Mouse (Mus musculus): Measurements from ENCODE around the gene Gm5244.
A peak's percentile ranks its signal among the peaks of the same experiment; 100 is the strongest.

The Gm5244 gene

DNA sequence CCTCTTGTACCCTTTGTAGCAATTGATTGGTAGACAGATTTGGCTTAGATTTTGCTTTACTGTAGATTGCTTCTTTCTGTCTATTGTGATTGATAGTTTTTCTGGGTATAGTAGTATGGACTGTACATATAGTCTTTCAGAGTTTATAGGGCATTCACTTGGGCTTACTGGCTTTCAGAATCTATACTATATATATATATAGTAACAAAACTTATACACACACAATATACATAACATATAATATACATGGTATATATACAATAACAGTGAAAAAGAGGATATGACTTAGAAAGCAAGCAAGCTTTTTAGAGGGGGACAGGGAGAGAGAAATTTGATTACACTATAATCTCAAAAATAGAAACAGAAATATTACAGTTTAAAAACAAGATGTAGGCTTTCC is at the start of gene Gm5244:
Gm5244 (plus strand) TSS at position 301 of the 400 bp plus-strand sequence.
- no peak for DNase-seq (ENCODE audit: low spot score in 2 of 2)

GRCm38 (mm10) chr19:12797071-12797470 is 49.4 kb upstream of the Gm5244 start:
- peak in 1 of 2 experiments; percentile 26 for DNase-seq (ENCODE audit: low spot score in 2 of 2)

DNA sequence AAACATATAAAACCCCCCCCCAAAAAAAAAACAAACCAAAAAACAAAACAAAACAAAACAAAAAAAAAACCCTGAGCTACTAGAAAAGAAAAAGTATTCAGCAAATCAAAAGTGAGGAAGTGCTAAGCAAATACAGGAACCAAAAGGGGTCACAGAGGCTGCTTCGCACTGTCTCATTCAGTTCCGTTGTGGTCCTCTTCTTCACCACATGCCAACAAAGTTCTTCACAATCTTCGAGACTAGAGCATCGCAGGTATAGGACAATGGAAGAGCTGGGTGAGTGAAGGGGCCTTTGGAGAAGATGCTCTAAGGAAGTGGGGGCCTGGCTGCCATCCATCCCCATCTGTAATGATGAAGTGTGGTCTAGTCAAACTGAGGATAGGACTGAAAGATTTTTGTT is 48.1 kb upstream of the Gm5244 start:
- peak; percentile 76 to 79 for DNase-seq (ENCODE audit: low spot score in 2 of 2)

GRCm38 (mm10) chr19:12799081-12799480 is 47.4 kb upstream of the Gm5244 start:
- DNase-seq (ENCODE audit: low spot score in 2 of 2), result no peak

GRCm38 (mm10) chr19:12800621-12801020 is 45.9 kb upstream of the Gm5244 start:
- peak in 1 of 2 experiments; percentile 4 for DNase-seq (ENCODE audit: low spot score in 2 of 2)

DNA sequence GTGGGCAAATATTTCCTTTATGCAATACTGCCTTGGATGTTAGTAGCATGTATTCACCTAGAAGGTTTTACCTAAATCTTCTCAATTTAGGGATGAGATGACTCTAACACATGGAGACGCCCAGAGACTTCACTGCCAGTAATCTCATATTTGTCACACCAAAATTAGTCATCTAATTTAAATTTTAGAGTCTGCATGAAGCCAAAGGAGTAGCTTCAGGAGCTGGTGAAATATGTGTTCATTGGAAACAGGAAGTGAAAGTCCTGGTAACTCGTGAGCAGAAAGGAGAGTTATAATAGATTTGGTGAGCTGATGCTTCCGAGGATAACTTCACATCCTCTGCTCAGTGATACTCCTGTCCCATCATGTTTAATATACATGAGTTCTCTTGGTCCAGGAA is 45.4 kb upstream of the Gm5244 start:
- peak in 1 of 2 experiments; percentile 44 for DNase-seq (ENCODE audit: low spot score in 2 of 2)

DNA sequence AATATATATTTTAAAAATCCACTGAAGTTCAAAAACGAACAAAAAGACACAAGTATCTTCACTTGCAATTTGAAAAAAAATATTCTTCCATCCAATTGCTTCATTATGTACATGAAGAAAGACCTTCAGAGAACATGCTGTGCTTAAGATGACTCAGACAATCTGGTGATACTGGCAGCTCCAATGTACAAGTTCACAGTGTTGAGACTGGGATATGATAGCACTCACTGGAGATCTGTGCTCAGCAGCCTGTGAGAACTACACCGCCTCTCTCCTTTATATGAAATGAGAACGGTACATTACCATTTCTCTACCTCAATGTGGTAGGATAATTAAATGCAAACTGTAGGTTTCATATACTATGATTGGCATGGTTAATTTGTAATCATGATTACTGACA is 43.7 kb upstream of the Gm5244 start:
- no peak for DNase-seq (ENCODE audit: low spot score in 2 of 2)

DNA sequence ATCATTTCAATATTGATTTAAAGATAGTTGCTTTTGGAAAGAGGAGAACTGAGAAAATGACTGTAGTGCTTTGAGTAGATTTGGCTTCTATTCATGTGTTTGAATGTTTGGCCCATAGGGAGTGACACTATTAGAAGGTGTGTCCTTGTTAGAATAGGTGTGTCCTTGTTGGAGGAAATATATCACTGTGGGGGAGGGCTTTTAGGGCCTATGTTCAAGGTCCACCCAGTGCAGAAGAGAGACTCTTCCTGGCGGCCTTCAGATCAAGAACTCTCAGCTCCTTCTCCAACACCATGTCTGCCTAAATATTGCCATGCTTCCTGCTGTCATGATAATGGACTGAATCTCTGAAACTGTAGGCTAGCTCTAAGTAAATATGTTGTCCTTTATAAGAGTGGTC is 42.2 kb upstream of the Gm5244 start:
- no peak for DNase-seq (ENCODE audit: low spot score in 2 of 2)

- peak; percentile 49 to 70 for DNase-seq (ENCODE audit: low spot score in 2 of 2)
Observed at GRCm38 (mm10) chr19:12805730-12806129, 40.8 kb upstream of the Gm5244 start.

DNA sequence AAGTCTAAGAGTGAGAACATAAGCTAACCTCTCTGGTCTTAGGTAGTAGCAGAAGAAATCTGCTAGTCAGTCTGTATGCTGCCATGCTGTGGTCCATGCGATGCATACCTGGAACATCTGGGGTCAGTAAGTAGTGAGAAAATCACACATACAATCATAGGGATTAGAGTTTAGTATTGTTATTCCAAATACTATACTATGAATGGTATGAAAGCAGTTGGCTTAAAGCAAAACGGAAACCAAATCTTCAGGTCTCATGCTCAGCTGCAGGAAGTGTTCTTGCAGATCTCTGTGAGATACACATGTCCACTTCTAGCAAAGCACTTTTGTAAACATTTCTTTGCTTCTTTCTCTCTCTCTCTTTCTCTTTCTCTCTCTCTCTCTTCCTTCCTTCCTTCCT is 40.3 kb upstream of the Gm5244 start:
- peak; percentile 17 to 37 for DNase-seq (ENCODE audit: low spot score in 2 of 2)

DNA sequence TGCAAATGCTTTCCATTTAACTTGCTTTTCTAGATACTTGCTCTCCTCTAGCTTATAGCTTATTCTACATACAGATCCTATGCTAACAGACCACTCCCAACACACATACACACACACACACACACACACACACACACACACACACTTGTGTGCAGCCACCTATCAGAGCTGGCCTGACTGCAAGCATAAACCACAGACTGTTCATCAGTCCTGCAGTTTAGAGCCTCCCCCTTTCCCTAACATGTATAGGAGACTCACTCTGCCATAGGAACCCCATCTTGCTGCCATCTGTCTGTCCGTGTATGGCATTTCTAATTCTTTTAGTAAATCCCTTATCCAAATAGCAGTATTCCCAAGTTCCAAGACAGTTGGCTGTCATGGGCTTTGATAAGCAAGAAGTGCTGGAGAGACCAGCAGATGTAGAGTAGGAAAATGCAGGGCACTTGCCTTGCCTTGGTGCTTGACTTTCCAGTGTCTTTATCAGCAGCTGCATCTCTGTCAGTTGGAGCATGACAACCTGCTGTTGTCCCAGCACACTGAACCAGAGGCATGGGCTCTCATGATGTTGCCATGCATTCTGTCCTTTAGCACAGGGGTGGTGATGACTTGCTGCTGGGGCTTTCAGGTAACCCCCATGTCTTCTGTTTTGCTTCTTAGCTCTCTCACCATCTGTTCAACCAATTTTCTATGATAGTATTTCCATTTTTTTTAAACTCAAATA is 33.7 kb upstream of the Gm5244 start:
- DNase-seq (ENCODE audit: low spot score in 2 of 2), result no peak

GRCm38 (mm10) chr19:12813883-12814282 is 32.6 kb upstream of the Gm5244 start:
- DNase-seq (ENCODE audit: low spot score in 2 of 2), result no peak

GRCm38 (mm10) chr19:12818507-12818906 is 28.0 kb upstream of the Gm5244 start:
- no peak for DNase-seq (ENCODE audit: low spot score in 2 of 2)

DNA sequence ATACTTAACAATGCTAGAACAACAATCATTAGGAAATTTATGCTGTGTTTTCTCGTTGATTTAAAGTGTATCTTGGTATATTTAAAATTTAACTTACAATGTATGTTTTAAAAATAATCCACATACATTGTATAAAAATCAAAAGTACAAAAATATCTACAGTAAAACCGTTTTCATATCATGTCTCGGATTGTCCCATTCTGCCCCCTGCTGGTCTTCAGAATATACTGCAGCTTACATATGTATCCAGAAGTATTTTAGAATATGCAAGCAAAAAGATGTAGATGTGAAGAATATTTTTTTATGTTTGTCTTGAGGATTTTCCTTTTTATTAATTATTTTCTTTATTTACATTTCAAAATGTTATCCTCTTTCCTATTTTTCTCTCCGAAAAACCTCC is 26.1 kb upstream of the Gm5244 start:
- DNase-seq (ENCODE audit: low spot score in 2 of 2), result peak in 1 of 2 experiments; percentile 51

- peak in 1 of 2 experiments; percentile 10 for DNase-seq (ENCODE audit: low spot score in 2 of 2)
Observed at GRCm38 (mm10) chr19:12824549-12824948, 21.9 kb upstream of the Gm5244 start.

GRCm38 (mm10) chr19:12830823-12831430 is 15.6 kb upstream of the Gm5244 start:
- DNase-seq (ENCODE audit: low spot score in 2 of 2), result no peak

DNA sequence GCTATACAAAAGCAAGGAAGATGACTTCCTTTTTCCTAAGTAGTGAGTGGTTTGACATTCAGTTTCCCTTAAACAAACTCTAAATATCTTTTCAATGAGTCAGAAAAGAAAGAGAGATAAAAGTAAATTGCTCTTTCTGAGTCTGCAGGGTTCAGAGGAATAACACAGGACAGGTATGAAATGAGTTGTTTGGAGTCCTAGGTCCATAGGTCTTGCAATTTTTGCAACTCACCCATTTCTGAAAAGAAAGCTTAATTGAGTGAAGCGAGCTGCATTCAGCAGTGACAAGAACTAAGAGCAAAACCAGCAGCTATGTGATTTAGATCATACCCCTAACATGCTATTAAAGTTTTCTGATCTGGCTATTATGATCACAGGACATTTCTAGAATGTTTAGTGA is 14.9 kb upstream of the Gm5244 start:
- no peak for DNase-seq (ENCODE audit: low spot score in 2 of 2)

- peak; percentile 67 to 82 for DNase-seq (ENCODE audit: low spot score in 2 of 2)
Observed at GRCm38 (mm10) chr19:12833625-12834024, 12.9 kb upstream of the Gm5244 start.

DNA sequence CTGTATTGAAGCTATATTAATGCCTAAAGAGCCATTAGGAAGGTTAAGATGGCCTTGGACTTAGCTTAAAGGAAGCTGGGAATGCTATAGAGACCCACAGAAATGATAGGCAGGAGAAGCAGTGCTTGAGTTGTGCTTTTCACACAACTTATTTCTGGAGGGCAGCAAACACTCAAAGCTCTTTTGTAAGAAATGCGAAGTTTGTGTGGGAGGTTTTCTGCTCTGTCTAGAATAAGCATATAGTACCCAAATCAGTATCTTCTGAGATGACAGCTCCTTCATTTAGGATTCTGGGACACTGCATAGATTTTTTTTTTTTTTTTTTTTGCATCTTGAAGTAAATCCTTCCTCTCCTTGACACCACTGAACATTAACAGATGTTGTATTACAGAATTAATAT is 8.0 kb upstream of the Gm5244 start:
- DNase-seq (ENCODE audit: low spot score in 2 of 2), result no peak

GRCm38 (mm10) chr19:12856983-12857382 is 10.5 kb downstream of the Gm5244 start, which contains the start of gene Olfr1444:
TSS of gene Olfr1444 (plus strand) at chr19:12857283.
- DNase-seq (ENCODE audit: low spot score in 2 of 2), result no peak

DNA sequence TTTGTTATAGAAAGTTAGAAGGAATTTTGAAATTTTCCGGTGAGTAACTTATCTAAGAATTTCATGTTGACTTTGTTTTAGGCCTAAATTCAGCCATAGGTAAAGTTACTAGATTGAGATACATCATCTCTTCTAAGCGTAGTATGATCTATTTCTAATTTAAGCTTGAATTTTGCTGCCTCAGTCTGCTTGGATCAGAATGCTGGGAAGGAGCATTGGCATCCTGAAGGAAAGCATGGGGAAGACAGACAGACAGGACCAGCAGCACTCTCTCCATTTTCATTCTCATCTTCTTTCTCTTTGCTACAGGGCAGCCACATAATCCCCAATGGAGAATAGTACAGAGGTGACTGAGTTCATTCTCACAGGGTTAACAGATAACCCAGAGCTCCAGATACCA is 37.1 kb downstream of the Gm5244 start, which contains the start of gene Olfr1445:
Olfr1445 (plus strand) TSS at position 301 of the 400 bp plus-strand sequence.
- no peak for DNase-seq (ENCODE audit: low spot score in 2 of 2)

- no peak for DNase-seq (ENCODE audit: low spot score in 2 of 2)
Observed at GRCm38 (mm10) chr19:12893424-12893823, 46.9 kb downstream of the Gm5244 start, which contains the start of gene Olfr1446. TSS of gene Olfr1446 (minus strand) at chr19:12893524.
